Comparison of ENCODE assay signal across 9 mouse cellular contexts in the genomic region with DNA sequence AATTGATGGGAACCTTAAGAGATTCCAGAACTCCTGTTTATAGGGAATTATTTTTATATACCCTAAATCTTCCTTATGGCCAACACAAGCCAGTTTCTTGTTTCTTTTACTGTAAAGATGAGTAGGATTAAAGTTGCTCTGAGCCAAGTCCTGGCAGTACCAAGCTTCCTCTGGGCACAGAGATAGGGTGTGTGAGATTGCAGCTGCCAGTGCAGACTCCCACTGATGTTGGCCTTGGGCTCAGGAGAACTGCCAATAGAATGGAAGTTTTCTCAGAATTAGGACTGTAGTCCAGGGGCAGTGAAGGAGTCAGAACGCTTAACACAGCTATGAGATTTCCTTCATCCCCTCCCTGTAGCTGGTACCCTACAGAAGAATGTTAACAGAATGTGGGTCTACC. TPM values are rescaled to one million over a fixed set of nuclear protein-coding genes. Genes with fewer than 3 reads are reported as not detected.
DNase-seq lines count a peak whose midpoint lies in the region; ATAC-seq and TF ChIP-seq lines count a peak whose summit lies in the region.
"Had no signal": no experiment of that assay in that cellular context is flagged by ENCODE, and none has a peak within 500 bp of the region (broad histone marks: within the 10 kb centered on the region; RNA-seq: fewer than 3 reads in every experiment).

No protein-coding gene starts in this region.

- peaks cover 13% of the 10 kb centered on the region; the same call in 1 of the 2 replicates for H3K4me1 ChIP-seq in kidney, postnatal 0 days (replicated peaks; ENCODE audit: insufficient read depth, low read length)
- peaks cover 21% of the 10 kb centered on the region for H3K4me1 ChIP-seq in embryonic facial prominence, embryonic 14.5 days (ENCODE audit: control insufficient read depth, insufficient read depth, low read length)
- H3K4me1 ChIP-seq in hindbrain, embryonic 16.5 days (ENCODE audit: control insufficient read depth, insufficient read depth, low read depth, low read length) = peaks cover 23% of the 10 kb centered on the region
- peaks cover 18% of the 10 kb centered on the region; the same call in 1 of the 2 replicates for H3K4me1 ChIP-seq in midbrain, postnatal 0 days (ENCODE audit: insufficient read depth, low read length)

- WGBS in kidney, postnatal 0 days = 41% methylated on average over 1 of the region's 1 CpGs
- 39% methylated on average over 1 of the region's 1 CpGs for WGBS in embryonic facial prominence, embryonic 14.5 days
- 58% methylated on average over 1 of the region's 1 CpGs for WGBS in hindbrain, embryonic 16.5 days
- 43% methylated on average over 1 of the region's 1 CpGs for WGBS in midbrain, postnatal 0 days

- no peak overlapping the region for H3K27ac ChIP-seq in kidney, postnatal 0 days
- no peak overlapping the region for H3K27ac ChIP-seq in embryonic facial prominence, embryonic 14.5 days (replicated peaks; ENCODE audit: low read depth, low read length)
- H3K27ac ChIP-seq in hindbrain, embryonic 16.5 days (ENCODE audit: low read depth, low read length) = no peak overlapping the region
- no peak overlapping the region for H3K27ac ChIP-seq in midbrain, postnatal 0 days (ENCODE audit: low read depth, low read length)

- TF ChIP-seq CTCF in kidney, postnatal 0 days (IDR thresholded peaks at IDR 0.05; ENCODE audit: low read depth) = no peak
- no peak for TF ChIP-seq CTCF in midbrain, postnatal 0 days (IDR thresholded peaks at IDR 0.05)

- peak overlapping the region; percentile 97 for H3K4me2 ChIP-seq in kidney, postnatal 0 days (ENCODE audit: low read length)
- H3K4me2 ChIP-seq in embryonic facial prominence, embryonic 14.5 days (ENCODE audit: low read depth, low read length) = peak overlapping the region; percentile 99
- H3K4me2 ChIP-seq in hindbrain, embryonic 16.5 days (ENCODE audit: low read length) = peak overlapping the region; percentile 95
- H3K4me2 ChIP-seq in midbrain, postnatal 0 days (ENCODE audit: low read depth, low read length, poor library complexity, severe bottlenecking) = peak overlapping the region; percentile 80

- no peak for ATAC-seq in kidney, postnatal 0 days (replicated peaks; ENCODE audit: low FRiP score, low read depth)
- no peak for ATAC-seq in embryonic facial prominence, embryonic 14.5 days (ENCODE audit: low read depth)
- ATAC-seq in hindbrain, embryonic 16.5 days = no peak
- ATAC-seq in midbrain, postnatal 0 days (ENCODE audit: low FRiP score) = no peak

- H3K36me3 ChIP-seq in kidney, postnatal 0 days (ENCODE audit: insufficient read depth, low read length) = peaks cover 18% of the 10 kb centered on the region; the same call in 1 of the 2 replicates
- H3K36me3 ChIP-seq in embryonic facial prominence, embryonic 14.5 days (ENCODE audit: control insufficient read depth, insufficient read depth, low read length) = peaks cover 30% of the 10 kb centered on the region; the same call in 1 of the 2 replicates
- peaks cover 5% of the 10 kb centered on the region; the same call in 1 of the 2 replicates for H3K36me3 ChIP-seq in hindbrain, embryonic 16.5 days (ENCODE audit: control insufficient read depth, insufficient read depth, low read length)
- H3K36me3 ChIP-seq in midbrain, postnatal 0 days (ENCODE audit: insufficient read depth, low read length) = peaks cover 29% of the 10 kb centered on the region

- H3K4me3 ChIP-seq in kidney, postnatal 0 days (replicated peaks; ENCODE audit: low read depth, low read length) = peak overlapping the region; percentile 98; the same call in 1 of the 2 replicates
- H3K4me3 ChIP-seq in embryonic facial prominence, embryonic 14.5 days (ENCODE audit: low read depth, low read length) = peak overlapping the region; percentile 74; the same call in 1 of the 2 replicates
- peak overlapping the region; percentile 84 for H3K4me3 ChIP-seq in hindbrain, embryonic 16.5 days (ENCODE audit: low read length)
- peak overlapping the region; percentile 66; the same call in 1 of the 2 replicates for H3K4me3 ChIP-seq in midbrain, postnatal 0 days (ENCODE audit: low read depth, low read length)

- H3K9me3 ChIP-seq in kidney, postnatal 0 days (replicated peaks; ENCODE audit: low read length) = no peaks in the 10 kb centered on the region
- H3K9me3 ChIP-seq in embryonic facial prominence, embryonic 14.5 days (ENCODE audit: control insufficient read depth, low read length) = no peaks in the 10 kb centered on the region
- H3K9me3 ChIP-seq in hindbrain, embryonic 16.5 days (ENCODE audit: control insufficient read depth, low read length) = no peaks in the 10 kb centered on the region
- no peaks in the 10 kb centered on the region for H3K9me3 ChIP-seq in midbrain, postnatal 0 days (ENCODE audit: low read length)

- H3K27me3 ChIP-seq in kidney, postnatal 0 days (ENCODE audit: insufficient read depth, low read length) = no peaks in the 10 kb centered on the region
- H3K27me3 ChIP-seq in embryonic facial prominence, embryonic 14.5 days (replicated peaks; ENCODE audit: control insufficient read depth, insufficient read depth, low read length) = no peaks in the 10 kb centered on the region
- no peaks in the 10 kb centered on the region for H3K27me3 ChIP-seq in hindbrain, embryonic 16.5 days (replicated peaks; ENCODE audit: control insufficient read depth, insufficient read depth, low read length)
- no peaks in the 10 kb centered on the region for H3K27me3 ChIP-seq in midbrain, postnatal 0 days (ENCODE audit: insufficient read depth, low read length)

- no peak for DNase-seq in kidney, postnatal 0 days (ENCODE audit: low spot score)
- no peak for DNase-seq in kidney, adult 18-20 months
- DNase-seq in embryonic facial prominence, embryonic 14.5 days (ENCODE audit: low spot score) = no peak
- DNase-seq in midbrain, postnatal 0 days (ENCODE audit: low spot score) = no peak
- DNase-seq in spleen, adult 18-20 months = no peak
- DNase-seq in urinary bladder, adult 18-20 months (ENCODE audit: low spot score in 2 of 2) = no peak
- no peak for DNase-seq in gastrocnemius, postnatal 10 days
- DNase-seq: gastrocnemius, postnatal 25 days had no signal

- H3K9ac ChIP-seq in kidney, postnatal 0 days (ENCODE audit: low read depth, low read length) = 0 out of 2 replicates have a peak overlapping the region, but pooled peaks have one; percentile 27
- H3K9ac ChIP-seq in embryonic facial prominence, embryonic 14.5 days (ENCODE audit: low read depth, low read length) = peak overlapping the region; percentile 95; the same call in 1 of the 2 replicates
- H3K9ac ChIP-seq in hindbrain, embryonic 16.5 days (ENCODE audit: low read depth, low read length) = no peak overlapping the region
- H3K9ac ChIP-seq in midbrain, postnatal 0 days (replicated peaks; ENCODE audit: low read length, poor library complexity, severe bottlenecking) = no peak overlapping the region

RNA-seq across cellular contexts. Expression of gene Kctd2, which starts 1.4 kb away (rescaled TPM):
- 19.8 and 22.2 TPM in 2 replicates for polyA plus RNA-seq in kidney, postnatal 0 days (2015; fragmentation: Nextera tagmentation; extraction: Ambion mirVana)
- 21.8 and 22.6 TPM in 2 replicates for polyA plus RNA-seq in embryonic facial prominence, embryonic 14.5 days (2014; fragmentation: Nextera tagmentation; extraction: Ambion mirVana)
- polyA plus RNA-seq in hindbrain, embryonic 16.5 days (2015; fragmentation: Nextera tagmentation; extraction: Ambion mirVana) = 5.7 and 10.2 TPM in 2 replicates
- total RNA-seq in midbrain, postnatal 0 days (2014; rRNA removed) = 22.1 and 27.4 TPM in 2 replicates
- 27.7 and 29.4 TPM in 2 replicates for polyA plus RNA-seq in midbrain, postnatal 0 days (2015; fragmentation: Nextera tagmentation; extraction: Ambion mirVana)
- 10 to 100 TPM; 16.2 to 19.4 TPM for total RNA-seq in gastrocnemius, postnatal 10 days (2021)

RNA-seq across cellular contexts. Expression of gene Atp5h, which starts 1.6 kb away (rescaled TPM):
- polyA plus RNA-seq in kidney, postnatal 0 days (2015; fragmentation: Nextera tagmentation; extraction: Ambion mirVana) = 1,541 and 1,578 TPM in 2 replicates
- polyA plus RNA-seq in embryonic facial prominence, embryonic 14.5 days (2014; fragmentation: Nextera tagmentation; extraction: Ambion mirVana) = 841 and 943 TPM in 2 replicates
- 832 and 923 TPM in 2 replicates for polyA plus RNA-seq in hindbrain, embryonic 16.5 days (2015; fragmentation: Nextera tagmentation; extraction: Ambion mirVana)
- total RNA-seq in midbrain, postnatal 0 days (2014; rRNA removed) = 319 and 329 TPM in 2 replicates
- 934 and 951 TPM in 2 replicates for polyA plus RNA-seq in midbrain, postnatal 0 days (2015; fragmentation: Nextera tagmentation; extraction: Ambion mirVana)
- total RNA-seq in gastrocnemius, postnatal 10 days (2021) = 1,000 to 10,000 TPM; 1,026 to 1,088 TPM

RNA-seq across cellular contexts. Expression of gene Mrpl58, which starts 17.8 kb away (rescaled TPM):
- 225 and 232 TPM in 2 replicates for polyA plus RNA-seq in kidney, postnatal 0 days (2015; fragmentation: Nextera tagmentation; extraction: Ambion mirVana)
- polyA plus RNA-seq in embryonic facial prominence, embryonic 14.5 days (2014; fragmentation: Nextera tagmentation; extraction: Ambion mirVana) = 175 and 185 TPM in 2 replicates
- polyA plus RNA-seq in hindbrain, embryonic 16.5 days (2015; fragmentation: Nextera tagmentation; extraction: Ambion mirVana) = 185 and 186 TPM in 2 replicates
- total RNA-seq in midbrain, postnatal 0 days (2014; rRNA removed) = 69.2 and 78.1 TPM in 2 replicates
- 187 and 201 TPM in 2 replicates for polyA plus RNA-seq in midbrain, postnatal 0 days (2015; fragmentation: Nextera tagmentation; extraction: Ambion mirVana)
- 100 to 1,000 TPM in 1 of 2 experiments, 10 to 100 TPM in 1; 89.1 to 100 TPM for total RNA-seq in gastrocnemius, postnatal 10 days (2021)

RNA-seq across cellular contexts. Expression of gene Trim80, which starts 19.0 kb away (rescaled TPM):
- 0.13 and 0.49 TPM in 2 replicates for polyA plus RNA-seq in kidney, postnatal 0 days (2015; fragmentation: Nextera tagmentation; extraction: Ambion mirVana)
- 0.11 TPM in 1 of 2 replicates, not detected in the other for polyA plus RNA-seq in embryonic facial prominence, embryonic 14.5 days (2014; fragmentation: Nextera tagmentation; extraction: Ambion mirVana)
- 0.15 TPM in 1 of 2 replicates, not detected in the other for polyA plus RNA-seq in hindbrain, embryonic 16.5 days (2015; fragmentation: Nextera tagmentation; extraction: Ambion mirVana)
- total RNA-seq in midbrain, postnatal 0 days (2014; rRNA removed) = 0.44 TPM in 1 of 2 replicates, not detected in the other
- polyA plus RNA-seq in midbrain, postnatal 0 days (2015; fragmentation: Nextera tagmentation; extraction: Ambion mirVana) = not detected in 2 replicates
- total RNA-seq in gastrocnemius, postnatal 10 days (2021) = not detected
- total RNA-seq: gastrocnemius, postnatal 25 days had no signal

RNA-seq across cellular contexts. Expression of gene Cdr2l, which starts 39.6 kb away (rescaled TPM):
- polyA plus RNA-seq in kidney, postnatal 0 days (2015; fragmentation: Nextera tagmentation; extraction: Ambion mirVana) = 7.6 and 7.8 TPM in 2 replicates
- 11.7 and 12.3 TPM in 2 replicates for polyA plus RNA-seq in embryonic facial prominence, embryonic 14.5 days (2014; fragmentation: Nextera tagmentation; extraction: Ambion mirVana)
- polyA plus RNA-seq in hindbrain, embryonic 16.5 days (2015; fragmentation: Nextera tagmentation; extraction: Ambion mirVana) = 16.1 and 18.0 TPM in 2 replicates
- total RNA-seq in midbrain, postnatal 0 days (2014; rRNA removed) = 66.0 and 68.8 TPM in 2 replicates
- 16.0 and 17.2 TPM in 2 replicates for polyA plus RNA-seq in midbrain, postnatal 0 days (2015; fragmentation: Nextera tagmentation; extraction: Ambion mirVana)
- total RNA-seq in gastrocnemius, postnatal 10 days (2021) = 10 to 100 TPM in 1 of 2 experiments, 1 to 10 TPM in 1; 9.8 to 17.0 TPM

Comparison
In these comparisons a context has a peak if more than half of its experiments do, and no peak if none do; other contexts are left out.
1. H3K9ac ChIP-seq: peak in kidney, postnatal 0 days (single experiment) and embryonic facial prominence, embryonic 14.5 days (single experiment); none in hindbrain, embryonic 16.5 days (single experiment) and midbrain, postnatal 0 days (single experiment).
2. Peak in every context shown above with its lines, with median percentiles within 50 percentile points of each other: H3K4me2 ChIP-seq and H3K4me3 ChIP-seq.